Mouse (Mus musculus) MEL (cell line): ENCODE results near the gene Scnn1a. TPM values are rescaled to one million over a fixed set of nuclear protein-coding genes. Genes with fewer than 3 reads are reported as not detected.

Source experiments
- DNase-seq: peaks from one replicate; pipeline ENCODE4 v3.0.0; 2011; ENCODE audit warnings: low read depth, low spot score
- H3K27ac ChIP-seq: 2 replicates; pipeline ENCODE4 v1.5.1; 2012; ENCODE audit warnings: low read depth, mild to moderate bottlenecking, control low read depth, low read length, moderate library complexity; ENCODE audit not compliant: control insufficient read depth
- H3K27me3 ChIP-seq, 2 experiments: fragments of 150-350 bp in 1 of 2; sonication (generic) in 1 of 2; 2 replicates each; pipeline ENCODE4 v1.6.1; 2012; ENCODE audit warnings: low read length in 2 of 2, mild to moderate bottlenecking in 2 of 2, improper control_type of control experiment in 1 of 2, moderate library complexity in 1 of 2; ENCODE audit not compliant: insufficient read depth in 2 of 2, control insufficient read depth in 1 of 2
- H3K36me3 ChIP-seq, 2 experiments: 2 replicates each; pipeline ENCODE4 v1.6.1; 2012 to 2014; ENCODE audit warnings: low read length in 2 of 2, improper control_type of control experiment in 1 of 2, inconsistent platforms in 1 of 2, mild to moderate bottlenecking in 1 of 2; ENCODE audit not compliant: insufficient read depth in 2 of 2, control insufficient read depth in 1 of 2
- H3K4me1 ChIP-seq, 2 experiments: fragments of 150-350 bp in 1 of 2; sonication (generic) in 1 of 2; 2 replicates each; pipeline ENCODE4 v1.6.1; 2012; ENCODE audit warnings: low read length in 2 of 2, improper control_type of control experiment in 1 of 2, mild to moderate bottlenecking in 1 of 2; ENCODE audit not compliant: insufficient read depth in 2 of 2, control insufficient read depth in 1 of 2
- H3K4me3 ChIP-seq, 2 experiments: fragments of 150-350 bp in 1 of 2; sonication (generic) in 1 of 2; 2 replicates each; pipeline ENCODE4 v1.5.1; 2012; ENCODE audit warnings: low read depth in 2 of 2, low read length in 2 of 2, mild to moderate bottlenecking in 2 of 2, moderate library complexity in 2 of 2, control low read depth in 1 of 2, improper control_type of control experiment in 1 of 2; ENCODE audit not compliant: control insufficient read depth in 1 of 2, insufficient read depth in 1 of 2
- H3K79me2 ChIP-seq: 2 replicates; pipeline ENCODE4 v1.6.1; 2012; ENCODE audit warnings: mild to moderate bottlenecking, low read length, moderate library complexity; ENCODE audit not compliant: control insufficient read depth, poor library complexity, insufficient read depth
- H3K9ac ChIP-seq: 2 replicates; pipeline ENCODE4 v1.6.1; 2012; ENCODE audit warnings: low read depth, mild to moderate bottlenecking, control low read depth, low read length, moderate library complexity; ENCODE audit not compliant: control insufficient read depth, poor library complexity, severe bottlenecking
- H3K9me3 ChIP-seq: fragments of 150-350 bp; sonication (generic); replicated peaks from 2 replicates; pipeline ENCODE4 v1.6.1; 2012; ENCODE audit warnings: mild to moderate bottlenecking, low read length, improper control_type of control experiment, moderate library complexity; ENCODE audit not compliant: insufficient read depth
- CHD1 ChIP-seq: IDR thresholded peaks from 2 replicates; pipeline ENCODE4 v1.6.1; 2012; ENCODE audit warnings: low read depth, mild to moderate bottlenecking, inconsistent platforms, low read length, improper control_type of control experiment
- CHD2 ChIP-seq: IDR thresholded peaks from 2 replicates; pipeline ENCODE4 v1.6.1; 2011; ENCODE audit warnings: low read length, improper control_type of control experiment
- ELF1 ChIP-seq: IDR thresholded peaks from 2 replicates; pipeline ENCODE4 v1.6.1; 2014; ENCODE audit warnings: low read depth, mild to moderate bottlenecking, inconsistent platforms, low read length, improper control_type of control experiment, moderate library complexity
- EP300 ChIP-seq, 2 experiments: IDR thresholded peaks; 2 replicates each; pipeline ENCODE4 v1.6.1; 2011; ENCODE audit warnings: improper control_type of control experiment in 2 of 2, low read length in 2 of 2, low read depth in 1 of 2, mild to moderate bottlenecking in 1 of 2
- ETS1 ChIP-seq: IDR thresholded peaks from 2 replicates; pipeline ENCODE4 v1.6.1; 2012; ENCODE audit warnings: low read depth, mild to moderate bottlenecking, inconsistent platforms, low read length, improper control_type of control experiment, moderate library complexity
- JUND ChIP-seq: IDR thresholded peaks from 2 replicates; pipeline ENCODE4 v1.6.1; 2011; ENCODE audit warnings: low read depth, mild to moderate bottlenecking, improper control_type of control experiment, low read length
- KAT2A ChIP-seq: conservative IDR thresholded peaks from 2 replicates; pipeline ENCODE4 v1.6.1; 2012; ENCODE audit warnings: low read depth, low read length, improper control_type of control experiment, inconsistent platforms
- MAFK ChIP-seq: IDR thresholded peaks from 2 replicates; pipeline ENCODE4 v1.6.1; 2011; ENCODE audit warnings: low read depth, mild to moderate bottlenecking, low read length, improper control_type of control experiment, borderline replicate concordance
- MAX ChIP-seq: IDR thresholded peaks from 2 replicates; pipeline ENCODE4 v1.6.1; 2011; ENCODE audit warnings: low read length, improper control_type of control experiment
- MAZ ChIP-seq: IDR thresholded peaks from 2 replicates; pipeline ENCODE4 v1.6.1; 2012; ENCODE audit warnings: low read depth, mild to moderate bottlenecking, inconsistent platforms, low read length, improper control_type of control experiment
- MEF2A ChIP-seq: IDR thresholded peaks from 2 replicates; pipeline ENCODE4 v1.6.1; 2014; ENCODE audit warnings: low read depth, mild to moderate bottlenecking, inconsistent platforms, low read length, improper control_type of control experiment; ENCODE audit not compliant: poor library complexity, insufficient replicate concordance, severe bottlenecking; ENCODE audit errors: extremely low read depth
- MXI1 ChIP-seq: IDR thresholded peaks from 2 replicates; pipeline ENCODE4 v1.6.1; 2011; ENCODE audit warnings: mild to moderate bottlenecking, low read depth, low read length, improper control_type of control experiment
- NELFE ChIP-seq: IDR thresholded peaks from 2 replicates; pipeline ENCODE4 v1.6.1; 2011; ENCODE audit warnings: low read depth, low read length, improper control_type of control experiment
- POLR2A ChIP-seq, 2 experiments: IDR thresholded peaks; 2 replicates each; pipeline ENCODE4 v1.6.1; 2011 to 2012; ENCODE audit warnings: low read length in 2 of 2, mild to moderate bottlenecking in 2 of 2, control low read depth in 1 of 2, improper control_type of control experiment in 1 of 2, low read depth in 1 of 2, moderate library complexity in 1 of 2; ENCODE audit not compliant: control insufficient read depth in 1 of 2, insufficient read depth in 1 of 2, poor library complexity in 1 of 2
- POLR2AphosphoS2 ChIP-seq: IDR thresholded peaks from 2 replicates; pipeline ENCODE4 v1.6.1; 2011; ENCODE audit warnings: low read length, improper control_type of control experiment
- RAD21 ChIP-seq: IDR thresholded peaks from 2 replicates; pipeline ENCODE4 v1.6.1; 2011; ENCODE audit warnings: mild to moderate bottlenecking, low read depth, low read length, improper control_type of control experiment
- RCOR1 ChIP-seq: IDR thresholded peaks from 2 replicates; pipeline ENCODE4 v1.6.1; 2012; ENCODE audit warnings: low read depth, mild to moderate bottlenecking, inconsistent platforms, low read length, improper control_type of control experiment
- SIN3A ChIP-seq: IDR thresholded peaks from 2 replicates; pipeline ENCODE4 v1.6.1; 2012; ENCODE audit warnings: low read length, improper control_type of control experiment, inconsistent platforms
- SMC3 ChIP-seq: IDR thresholded peaks from 2 replicates; pipeline ENCODE4 v1.6.1; 2011; ENCODE audit warnings: low read depth, low read length, improper control_type of control experiment
- TBP ChIP-seq: IDR thresholded peaks from 2 replicates; pipeline ENCODE4 v1.8.0; 2011; ENCODE audit warnings: low read depth, low read length, improper control_type of control experiment
- TCF12 ChIP-seq: IDR thresholded peaks from 2 replicates; pipeline ENCODE4 v1.6.1; 2014; ENCODE audit warnings: low read depth, mild to moderate bottlenecking, inconsistent platforms, low read length, improper control_type of control experiment, moderate library complexity
- USF1 ChIP-seq: IDR thresholded peaks from 2 replicates; pipeline ENCODE4 v1.6.1; 2014; ENCODE audit warnings: low read depth, mild to moderate bottlenecking, inconsistent platforms, low read length, improper control_type of control experiment, moderate library complexity
- USF2 ChIP-seq, 2 experiments: IDR thresholded peaks; 2 replicates each; pipeline ENCODE4 v1.6.1; 2011 to 2012; ENCODE audit warnings: improper control_type of control experiment in 2 of 2, low read length in 2 of 2, borderline replicate concordance in 1 of 2, inconsistent platforms in 1 of 2, low read depth in 1 of 2, mild to moderate bottlenecking in 1 of 2; ENCODE audit not compliant: insufficient read depth in 1 of 2
- ZMIZ1 ChIP-seq: IDR thresholded peaks from 2 replicates; pipeline ENCODE4 v1.6.1; 2012; ENCODE audit warnings: low read depth, mild to moderate bottlenecking, inconsistent platforms, low read length, improper control_type of control experiment, moderate library complexity
- polyA plus RNA-seq, 2 experiments: library from polyadenylated mRNA; stranded (reverse) in 1 of 2; unstranded in 1 of 2; fragments of >175 nt in 1 of 2; fragments of >200 nt in 1 of 2; gene quantifications; 2 replicates each; pipeline versions ENCODE4 v1.2.1 to v1.2.4; 2012; ENCODE audit warnings: low replicate concordance in 2 of 2, low read depth in 1 of 2; ENCODE audit not compliant: insufficient read length in 2 of 2, insufficient read depth in 1 of 2, missing spikeins in 1 of 2
- total RNA-seq: library from RNA; depleted of rRNA; stranded (reverse); fragments of 300-350 nt; gene quantifications from 2 replicates; pipeline ENCODE4 v1.2.3, GENCODE M21; 2012

Gene Scnn1a
- total and polyA plus RNA-seq, 3 experiments = 0.50 TPM; not detected in 2

DNA sequence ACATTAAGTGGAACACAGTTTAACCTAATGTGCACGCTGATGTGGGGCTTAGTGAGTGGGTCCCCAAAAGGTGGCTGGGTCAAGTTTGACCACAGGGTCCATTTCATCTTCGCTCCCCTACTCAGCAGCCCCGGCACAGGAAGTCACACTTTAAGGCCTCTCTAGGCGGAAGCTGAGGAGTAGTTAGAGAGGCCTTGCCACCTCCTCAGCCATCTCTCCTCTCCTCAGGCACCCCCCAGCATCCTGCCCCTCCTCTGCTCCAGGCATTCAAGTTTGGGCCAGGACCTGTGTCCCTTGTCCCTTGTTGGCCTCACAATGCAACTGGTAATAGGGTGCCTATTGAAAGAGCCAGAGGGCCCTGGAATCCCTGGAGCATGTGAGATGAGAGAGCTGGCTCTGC, 33.2 kb downstream of the Scnn1a start:
- H3K9ac ChIP-seq = no peak overlapping the region
- TF ChIP-seq SMC3 (no peak), TBP (no peak), ETS1 (no peak), ELF1 (no peak), CHD1 (no peak), POLR2AphosphoS2 (no peak), MEF2A (no peak), SIN3A (no peak), POLR2A (IDR thresholded peaks at IDR 0.05; ENCODE audit: control insufficient read depth in 1 of 2, insufficient read depth in 1 of 2, low read depth in 1 of 2, low read length in 2 of 2, poor library complexity in 1 of 2) (no peak), USF1 (no peak), ZMIZ1 (no peak), CHD2 (no peak), TCF12 (no peak), KAT2A (no peak)
- TF ChIP-seq, all 39 proteins: peak for 0
- Histone ChIP-seq H3K79me2 (peaks cover 28% of the 10 kb centered on the region), H3K9me3 (no peaks in the 10 kb centered on the region), H3K27me3 (no peaks in the 10 kb centered on the region), H3K27ac (no peak overlapping the region), H3K36me3 (peaks cover 0 to 42% of the 10 kb centered on the region in 2 experiments; a peak in 3 of 4 replicates), H3K4me3 (no peak overlapping the region), H3K4me1 (peaks cover 13 to 49% of the 10 kb centered on the region in 2 experiments)
- no peak for DNase-seq

DNA sequence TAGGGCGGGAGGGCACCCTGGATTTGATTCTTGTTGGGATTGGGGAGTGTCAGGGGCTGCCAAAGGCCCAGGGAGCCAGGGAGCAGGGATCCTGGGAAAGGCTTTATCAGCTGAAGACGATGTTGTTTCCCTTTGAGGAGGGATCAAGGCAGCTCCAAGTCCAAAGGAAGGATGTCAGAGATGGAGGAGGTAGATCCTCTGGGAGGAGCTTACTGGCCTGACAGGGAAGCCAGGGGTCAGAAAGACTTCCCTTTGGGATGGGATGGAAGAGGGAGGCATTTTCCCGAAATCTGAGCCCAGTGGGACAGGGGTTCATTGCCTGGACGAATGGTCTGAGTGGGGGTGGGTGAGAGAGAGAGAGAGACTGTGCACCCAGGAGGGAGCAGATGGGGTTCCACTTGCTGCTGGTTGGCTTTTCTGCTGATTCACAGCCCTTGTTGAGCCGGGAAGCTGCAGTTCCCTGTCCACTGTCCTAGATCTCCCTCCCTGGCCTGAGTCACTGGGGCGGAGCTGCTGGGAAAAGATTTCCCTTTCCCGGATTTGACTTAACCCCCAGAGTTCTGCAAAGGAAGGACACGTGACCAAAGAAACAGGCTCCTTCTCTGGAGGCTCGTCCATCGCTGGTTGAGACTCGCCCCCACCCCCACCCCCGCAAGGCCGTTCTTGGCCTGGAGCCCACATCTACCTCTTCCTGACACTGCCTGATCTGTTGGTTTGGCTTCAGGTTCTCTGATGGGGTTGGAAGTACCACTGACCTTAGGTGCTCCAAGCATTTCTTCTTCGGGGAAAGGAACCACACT, 34.1 kb downstream of the Scnn1a start:
- DNase-seq = peak; percentile 54
- no peak for TF ChIP-seq NELFE
- 0 out of 4 replicates have a peak, but pooled peaks of 1 of the 2 experiments have one; percentile 54 for TF ChIP-seq USF2 (IDR thresholded peaks at IDR 0.05; ENCODE audit: borderline replicate concordance in 1 of 2, insufficient read depth in 1 of 2, low read depth in 1 of 2, low read length in 2 of 2)
- TF ChIP-seq USF1 = peak; percentile 87
- TF ChIP-seq MAX = peak; percentile 52; the same call in 1 of the 2 replicates
- 0 out of 2 replicates have a peak, but pooled peaks have one; percentile 6 for TF ChIP-seq MXI1
- 0 out of 2 replicates have a peak, but pooled peaks have one; percentile 55 for TF ChIP-seq MAZ
- no peak for TF ChIP-seq JUND
- TF ChIP-seq RCOR1 = 0 out of 2 replicates have a peak, but pooled peaks have one; percentile 7
- peak; percentile 21; the same call in 1 of the 2 replicates for TF ChIP-seq ETS1
- TF ChIP-seq EP300 (IDR thresholded peaks at IDR 0.05; ENCODE audit: low read depth in 1 of 2, low read length in 2 of 2) = 0 out of 4 replicates have a peak, but pooled peaks have one; percentile 7 to 15
- TF ChIP-seq RAD21 = no peak
- TF ChIP-seq SIN3A = peak; percentile 46; the same call in 1 of the 2 replicates
- no peak for TF ChIP-seq MAFK
- no peak overlapping the region for H3K27ac ChIP-seq
- H3K4me3 ChIP-seq = no peak overlapping the region
- no peaks in the 10 kb centered on the region for H3K27me3 ChIP-seq
- H3K9me3 ChIP-seq = no peaks in the 10 kb centered on the region
- H3K4me1 ChIP-seq = peaks cover 11 to 44% of the 10 kb centered on the region in 2 experiments
- H3K79me2 ChIP-seq = peaks cover 28% of the 10 kb centered on the region
- no peak overlapping the region for H3K9ac ChIP-seq
- peaks cover 0 to 38% of the 10 kb centered on the region in 2 experiments; a peak in 3 of 4 replicates for H3K36me3 ChIP-seq
